Mouse (Mus musculus): ENCODE data around the gene Mettl26. TPM values are rescaled to one million over a fixed set of nuclear protein-coding genes. Genes with fewer than 3 reads are reported as not detected.
"Not testable (repeated sequence)": the region's sequence is repeated elsewhere in the genome, so short reads cannot be mapped to it uniquely, and the experiment has no call there.

The Mettl26 gene
- polyA plus RNA-seq, 1 experiment: 17.0 TPM

DNA sequence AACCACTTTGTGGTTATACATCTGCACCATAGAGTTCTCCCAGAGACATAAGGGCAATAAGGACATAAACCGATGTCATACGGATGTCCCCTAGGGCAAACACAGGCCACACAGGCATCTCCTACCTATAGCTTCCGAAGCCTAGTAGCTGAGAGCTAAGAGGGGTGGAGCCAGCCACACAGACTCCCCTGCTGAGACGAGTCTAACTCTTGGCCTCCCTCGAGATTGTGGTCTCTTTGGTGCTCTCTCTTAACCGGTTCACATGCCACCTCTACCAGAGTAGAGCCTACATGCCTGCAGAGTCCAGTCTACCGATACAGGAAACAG, 7.4 kb upstream of the Mettl26 start:
- Histone ChIP-seq H3K4me1 (ENCODE audit: control insufficient read depth, insufficient read depth, low read length) (peaks cover 13% of the 10 kb centered on the region), H3K27ac (ENCODE audit: insufficient read depth, low read depth, low read length) (peak overlapping the region; percentile 27), H3K4me3 (ENCODE audit: insufficient read depth, low read length) (peak overlapping the region; percentile 81)
- TF ChIP-seq POLR2A (IDR thresholded peaks at IDR 0.05; ENCODE audit: borderline replicate concordance, low read depth, low read length): no peak

DNA sequence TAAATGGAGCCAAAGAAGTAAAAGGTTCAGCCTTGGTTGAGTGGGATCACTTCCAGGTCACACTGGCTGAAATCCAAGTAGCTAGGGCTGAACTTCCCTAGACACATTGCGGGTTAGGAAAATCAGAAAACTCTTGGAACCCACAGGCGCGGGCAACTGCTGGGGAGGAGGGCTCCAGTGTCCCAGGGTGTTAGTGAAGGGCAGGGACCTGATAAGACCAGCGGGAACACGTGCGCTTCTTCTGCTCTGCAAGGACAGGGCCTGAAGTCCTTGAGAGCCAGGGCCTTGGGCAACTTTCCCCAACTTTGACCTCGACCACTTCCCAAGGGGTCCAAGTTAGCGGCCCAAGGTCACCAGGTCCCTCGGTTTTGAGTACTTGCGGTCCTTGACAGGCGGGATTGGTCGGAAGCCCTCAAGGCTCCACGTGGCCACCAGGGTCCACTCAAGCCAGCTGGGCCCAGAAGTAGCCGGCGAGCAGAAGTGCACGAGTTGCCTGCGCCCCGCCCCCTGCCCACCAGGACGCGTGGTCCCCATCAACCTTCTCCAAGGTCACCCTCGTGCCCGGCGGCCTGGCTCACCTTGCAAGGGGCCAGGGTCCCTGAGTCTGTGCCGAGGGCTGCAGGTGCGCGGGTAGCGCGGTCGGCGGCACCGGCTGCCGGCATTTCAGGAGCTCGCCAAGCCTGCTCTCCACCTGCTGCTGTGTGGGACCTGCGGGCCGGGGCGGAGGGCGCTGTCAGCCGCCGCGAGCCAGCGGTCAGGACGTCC, 6.9 kb upstream of the Mettl26 start:
- no peak for TF ChIP-seq POLR2A (IDR thresholded peaks at IDR 0.05; ENCODE audit: borderline replicate concordance, low read depth, low read length)
- TF ChIP-seq CTCF (IDR thresholded peaks at IDR 0.05; ENCODE audit: low read depth, low read length): no peak
- Histone ChIP-seq H3K27ac (ENCODE audit: insufficient read depth, low read depth, low read length) (peak overlapping the region; percentile 27), H3K4me3 (ENCODE audit: insufficient read depth, low read length) (peak overlapping the region; percentile 81), H3K4me1 (ENCODE audit: control insufficient read depth, insufficient read depth, low read length) (peaks cover 13% of the 10 kb centered on the region)

DNA sequence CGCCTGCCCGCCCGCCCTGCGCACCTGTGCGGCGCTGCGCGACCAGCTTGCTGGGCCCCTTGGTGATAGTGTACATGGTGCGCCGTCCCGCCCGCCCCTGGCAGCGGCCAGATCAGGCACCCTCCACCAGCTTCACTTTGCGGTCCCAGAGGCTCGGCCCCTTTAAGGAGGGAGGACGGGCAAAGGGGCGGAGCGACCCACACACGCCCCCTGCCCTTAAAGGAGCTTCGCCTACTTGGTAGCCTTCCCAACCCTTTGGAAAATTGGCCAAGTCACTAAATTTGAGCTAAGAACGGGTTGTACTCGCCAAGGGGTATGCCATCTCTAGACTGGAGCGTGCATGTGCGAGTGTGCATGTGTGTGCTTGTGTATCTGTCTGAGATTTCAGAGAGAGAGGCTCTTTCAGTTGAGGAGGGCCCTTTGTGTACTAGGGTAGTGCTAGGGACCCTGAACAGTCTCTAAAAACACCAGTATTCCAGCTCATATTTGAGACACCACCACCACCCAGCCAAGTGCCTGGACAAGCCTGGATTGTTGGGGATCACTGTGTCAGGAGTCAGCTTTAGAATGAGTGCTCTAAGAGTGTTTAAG, 6.2 kb upstream of the Mettl26 start, which contains the start of gene Mcrip2:
Mcrip2 (minus strand) TSS at position 164 of the 591 bp plus-strand sequence.
- peaks cover 13% of the 10 kb centered on the region for H3K4me1 ChIP-seq (ENCODE audit: control insufficient read depth, insufficient read depth, low read length)
- H3K4me3 ChIP-seq (ENCODE audit: insufficient read depth, low read length): peak within 1 kb of the TSS; percentile 81
- TF ChIP-seq CTCF (IDR thresholded peaks at IDR 0.05; ENCODE audit: low read depth, low read length) (no peak), POLR2A (IDR thresholded peaks at IDR 0.05; ENCODE audit: borderline replicate concordance, low read depth, low read length) (no peak)
- peak within 1 kb of the TSS; percentile 27 for H3K27ac ChIP-seq (ENCODE audit: insufficient read depth, low read depth, low read length)

DNA sequence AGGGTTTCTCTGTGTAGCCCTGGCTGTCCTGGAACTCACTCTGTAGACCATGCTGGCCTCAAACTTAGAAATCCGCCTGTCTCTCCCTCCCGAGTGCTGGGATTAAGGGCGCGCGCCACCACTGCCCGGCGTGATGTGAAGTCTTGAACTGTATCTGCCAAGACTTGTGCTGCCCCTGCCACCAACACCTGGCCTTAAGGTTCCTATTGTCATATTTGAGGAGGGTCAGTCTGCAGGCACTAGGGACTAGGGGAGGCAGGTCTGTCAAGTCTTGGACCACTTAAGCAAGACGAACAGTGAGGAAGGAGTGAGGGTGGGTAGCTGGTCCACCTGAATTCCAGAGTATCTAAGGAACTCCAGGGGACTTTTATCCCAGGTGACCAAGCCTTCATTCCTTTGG, 5.4 kb upstream of the Mettl26 start:
- Histone ChIP-seq H3K4me3 (ENCODE audit: insufficient read depth, low read length) (no peak overlapping the region), H3K27ac (ENCODE audit: insufficient read depth, low read depth, low read length) (no peak overlapping the region), H3K4me1 (ENCODE audit: control insufficient read depth, insufficient read depth, low read length) (peaks cover 18% of the 10 kb centered on the region)
- no peak for TF ChIP-seq CTCF (IDR thresholded peaks at IDR 0.05; ENCODE audit: low read depth, low read length)
- no peak for TF ChIP-seq POLR2A (IDR thresholded peaks at IDR 0.05; ENCODE audit: borderline replicate concordance, low read depth, low read length)

DNA sequence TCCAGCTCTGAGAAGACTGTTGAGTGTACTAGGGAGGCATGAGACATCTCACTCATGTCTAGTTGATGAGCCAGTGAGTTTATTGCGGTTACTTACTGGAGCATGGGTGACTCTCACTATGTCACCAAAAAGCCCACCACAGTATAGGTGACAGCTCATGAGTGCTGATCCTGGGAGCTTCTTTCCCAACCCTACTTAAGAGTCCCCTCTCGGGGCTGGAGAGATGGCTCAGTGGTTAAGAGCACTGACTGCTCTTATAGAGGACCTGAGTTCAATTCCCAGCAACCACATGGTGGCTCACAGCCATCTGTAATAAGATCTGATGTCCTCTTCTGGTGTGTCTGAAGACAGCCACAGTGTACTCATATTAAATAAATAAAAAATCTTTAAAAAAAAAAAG, 4.9 kb upstream of the Mettl26 start:
- Histone ChIP-seq H3K4me1 (ENCODE audit: control insufficient read depth, insufficient read depth, low read length) (peaks cover 18% of the 10 kb centered on the region), H3K4me3 (ENCODE audit: insufficient read depth, low read length) (no peak overlapping the region), H3K27ac (ENCODE audit: insufficient read depth, low read depth, low read length) (no peak overlapping the region)
- TF ChIP-seq POLR2A (IDR thresholded peaks at IDR 0.05; ENCODE audit: borderline replicate concordance, low read depth, low read length) (no peak), CTCF (IDR thresholded peaks at IDR 0.05; ENCODE audit: low read depth, low read length) (no peak)

DNA sequence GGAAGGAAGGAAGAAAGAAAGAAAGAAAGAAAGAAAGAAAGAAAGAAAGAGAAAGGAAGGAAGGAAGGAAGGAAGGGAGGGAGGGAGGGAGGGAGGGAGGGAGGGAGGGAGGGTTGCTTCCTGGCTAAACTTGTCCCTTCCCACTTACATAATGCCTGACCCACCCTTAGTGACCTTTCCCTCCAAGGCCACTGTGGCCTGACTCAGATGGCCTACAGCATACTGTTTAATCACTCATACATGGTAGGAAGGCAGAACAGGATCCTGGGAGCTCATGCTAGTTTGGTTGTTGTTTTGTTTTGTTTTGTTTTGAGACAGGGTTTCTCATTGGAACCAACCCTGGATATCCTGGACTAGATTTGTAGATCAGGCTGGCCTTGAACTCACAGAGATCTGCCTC, 3.3 kb upstream of the Mettl26 start:
- H3K27ac ChIP-seq (ENCODE audit: insufficient read depth, low read depth, low read length): not testable (repeated sequence)
- peaks cover 25% of the 10 kb centered on the region for H3K4me1 ChIP-seq (ENCODE audit: control insufficient read depth, insufficient read depth, low read length)

DNA sequence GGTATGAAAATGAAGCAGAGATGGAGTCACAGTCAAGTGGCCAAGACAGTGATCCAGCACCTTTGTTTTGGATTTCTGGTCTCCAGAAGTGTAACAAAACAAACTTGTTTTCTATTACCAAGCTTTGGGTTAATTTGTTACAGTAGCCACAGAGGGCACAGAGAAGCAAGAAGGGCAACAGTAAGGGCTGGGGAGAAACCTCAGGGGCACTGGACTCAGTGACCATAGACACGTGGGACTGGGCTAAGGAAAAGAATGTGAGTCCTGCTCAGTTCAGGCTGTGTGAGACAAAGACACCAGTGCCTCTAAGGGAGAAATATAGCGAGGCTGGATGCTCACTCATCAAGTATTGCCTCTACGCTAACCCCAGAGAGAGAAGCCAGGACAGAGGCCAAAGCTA, 2.2 kb upstream of the Mettl26 start:
- Histone ChIP-seq H3K27ac (ENCODE audit: insufficient read depth, low read depth, low read length) (no peak overlapping the region), H3K4me1 (ENCODE audit: control insufficient read depth, insufficient read depth, low read length) (peaks cover 22% of the 10 kb centered on the region), H3K4me3 (ENCODE audit: insufficient read depth, low read length) (no peak overlapping the region)
- no peak for TF ChIP-seq POLR2A (IDR thresholded peaks at IDR 0.05; ENCODE audit: borderline replicate concordance, low read depth, low read length)
- no peak for TF ChIP-seq CTCF (IDR thresholded peaks at IDR 0.05; ENCODE audit: low read depth, low read length)

More for the DNA sequence above, 3.3 kb upstream of the Mettl26 start:
- H3K4me3 ChIP-seq (ENCODE audit: insufficient read depth, low read length): not testable (repeated sequence)

DNA sequence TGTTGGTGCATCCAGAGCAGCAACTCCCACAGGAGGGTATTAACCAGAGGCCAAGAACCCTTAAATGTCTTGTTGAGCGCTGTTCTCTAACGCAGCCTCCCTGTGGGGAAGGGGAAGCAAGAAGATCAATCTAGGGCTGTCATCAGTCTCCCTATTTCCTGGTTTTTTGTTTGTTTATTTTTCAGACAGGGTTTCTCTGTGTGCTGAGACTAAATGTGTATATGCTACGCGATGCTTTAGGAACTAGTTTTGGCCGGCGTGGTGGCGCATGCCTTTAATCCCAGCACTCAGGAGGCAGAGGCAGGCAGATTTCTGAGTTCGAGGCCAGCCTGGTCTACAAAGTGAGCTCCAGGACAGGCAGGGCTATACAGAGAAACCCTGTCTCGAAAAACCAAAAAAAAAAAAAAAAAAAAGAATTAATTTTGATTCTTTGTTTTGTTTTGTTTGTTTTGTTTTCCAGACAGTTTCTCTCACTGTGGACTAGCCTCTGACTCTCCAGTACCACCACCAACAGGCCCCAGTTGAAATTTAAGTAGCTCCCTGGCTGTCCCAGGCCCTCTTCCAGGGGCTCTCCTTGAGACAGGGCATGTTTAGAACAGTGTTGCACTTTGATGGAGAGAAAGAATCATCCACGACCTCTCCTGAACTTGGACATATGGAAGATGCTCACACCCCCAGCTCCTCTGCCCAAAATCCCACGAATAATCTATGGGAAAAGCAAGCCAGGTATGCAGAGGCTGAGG, 1.3 kb upstream of the Mettl26 start:
- Histone ChIP-seq H3K27ac (ENCODE audit: insufficient read depth, low read depth, low read length) (no peak overlapping the region), H3K4me1 (ENCODE audit: control insufficient read depth, insufficient read depth, low read length) (peaks cover 22% of the 10 kb centered on the region), H3K4me3 (ENCODE audit: insufficient read depth, low read length) (no peak overlapping the region; the same call in 1 of the 2 replicates)
- TF ChIP-seq CTCF (IDR thresholded peaks at IDR 0.05; ENCODE audit: low read depth, low read length) (no peak), POLR2A (IDR thresholded peaks at IDR 0.05; ENCODE audit: borderline replicate concordance, low read depth, low read length) (no peak)

DNA sequence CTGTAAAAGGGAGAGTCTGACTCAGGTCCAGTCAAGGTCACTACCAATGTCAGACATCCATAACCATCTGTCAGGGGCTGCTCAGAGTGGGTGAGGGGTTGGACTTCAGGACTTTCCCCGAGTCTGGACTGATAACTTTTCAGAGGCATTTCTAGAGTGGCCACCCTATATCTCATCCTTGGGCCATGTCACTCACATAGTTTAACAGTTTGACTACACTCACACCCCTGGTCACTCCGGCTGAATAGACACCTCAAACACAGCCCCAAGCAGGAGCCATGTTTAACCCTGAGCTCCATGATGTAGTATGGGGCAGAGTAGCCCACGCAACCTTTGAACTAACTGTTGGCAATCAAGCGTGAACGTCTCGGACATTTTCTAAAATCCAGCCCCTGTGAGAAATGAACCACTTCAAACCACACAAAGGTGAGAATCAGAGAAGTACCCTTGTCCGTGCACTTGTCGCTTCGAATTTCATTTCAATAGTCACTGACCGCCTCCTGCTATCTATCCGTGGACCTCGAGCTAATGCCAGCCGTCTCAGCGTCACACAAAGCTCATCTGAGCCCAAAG, 640 bp upstream of the Mettl26 start:
- Histone ChIP-seq H3K4me3 (ENCODE audit: insufficient read depth, low read length) (peak overlapping the region; percentile 64), H3K27ac (ENCODE audit: insufficient read depth, low read depth, low read length) (no peak overlapping the region), H3K4me1 (ENCODE audit: control insufficient read depth, insufficient read depth, low read length) (peaks cover 18% of the 10 kb centered on the region)
- TF ChIP-seq POLR2A (IDR thresholded peaks at IDR 0.05; ENCODE audit: borderline replicate concordance, low read depth, low read length): no peak
- TF ChIP-seq CTCF (IDR thresholded peaks at IDR 0.05; ENCODE audit: low read depth, low read length): no peak
